Mouse (Mus musculus): ENCODE data around the gene Cyp2b19. TPM values are rescaled to one million over a fixed set of nuclear protein-coding genes. Genes with fewer than 3 reads are reported as not detected.

Cyp2b19 gene
- polyA plus RNA-seq (2015; fragmentation: Nextera tagmentation; extraction: Ambion mirVana) = not detected in 2 replicates

DNA sequence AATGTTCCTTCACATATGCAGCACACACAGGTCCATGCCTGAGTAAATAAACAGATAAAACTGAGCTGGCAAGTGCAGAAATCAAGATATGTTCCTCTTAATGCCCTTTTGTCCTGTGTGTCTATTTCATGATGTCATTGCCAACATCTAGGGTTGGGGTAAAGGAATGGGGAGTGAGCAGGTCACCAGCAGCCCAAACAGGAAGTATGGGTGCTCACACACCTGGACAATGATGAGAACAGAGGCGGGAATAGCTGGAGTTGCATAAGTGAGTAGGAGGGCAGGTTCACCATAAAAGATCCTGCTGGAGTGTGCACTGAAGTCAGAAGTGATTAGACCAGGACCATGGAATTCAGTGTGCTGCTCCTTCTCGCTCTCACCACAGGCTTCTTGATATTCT is at the start of gene Cyp2b19:
Gene Cyp2b19, plus strand, starts transcription at position 301 of the 400 bp plus-strand sequence.
- Histone ChIP-seq H3K4me3 (ENCODE audit: low read depth, low read length) (no peak within 1 kb of the TSS), H3K9me3 (ENCODE audit: control insufficient read depth) (no peaks in the 10 kb centered on the region), H3K4me2 (replicated peaks; ENCODE audit: low read depth) (no peak within 1 kb of the TSS), H3K9ac (ENCODE audit: low read depth, low read length) (no peak within 1 kb of the TSS), H3K27ac (ENCODE audit: low read depth, low read length) (no peak within 1 kb of the TSS), H3K4me1 (replicated peaks; ENCODE audit: control insufficient read depth, insufficient read depth, low read length) (no peaks in the 10 kb centered on the region), H3K27me3 (replicated peaks; ENCODE audit: control insufficient read depth, insufficient read depth, low read length) (no peaks in the 10 kb centered on the region), H3K36me3 (ENCODE audit: control insufficient read depth, insufficient read depth) (no peaks in the 10 kb centered on the region)
- WGBS = 77% methylated on average over 2 of the region's 2 CpGs
- no peak for TF ChIP-seq CTCF (IDR thresholded peaks at IDR 0.05; ENCODE audit: low read depth)
- ATAC-seq = no peak

- Histone ChIP-seq H3K27me3 (replicated peaks; ENCODE audit: control insufficient read depth, insufficient read depth, low read length) (no peaks in the 10 kb centered on the region), H3K4me3 (ENCODE audit: low read depth, low read length) (no peak overlapping the region), H3K27ac (ENCODE audit: low read depth, low read length) (no peak overlapping the region), H3K9me3 (ENCODE audit: control insufficient read depth) (no peaks in the 10 kb centered on the region), H3K9ac (ENCODE audit: low read depth, low read length) (no peak overlapping the region), H3K36me3 (ENCODE audit: control insufficient read depth, insufficient read depth) (no peaks in the 10 kb centered on the region), H3K4me2 (replicated peaks; ENCODE audit: low read depth) (no peak overlapping the region), H3K4me1 (replicated peaks; ENCODE audit: control insufficient read depth, insufficient read depth, low read length) (no peaks in the 10 kb centered on the region)
- ATAC-seq = no peak
- 74% methylated on average over 11 of the region's 11 CpGs for WGBS
- TF ChIP-seq CTCF (IDR thresholded peaks at IDR 0.05; ENCODE audit: low read depth) = no peak
Observed at GRCm38 (mm10) chr7:26711061-26711460, 45.9 kb upstream of the Cyp2b19 start.

DNA sequence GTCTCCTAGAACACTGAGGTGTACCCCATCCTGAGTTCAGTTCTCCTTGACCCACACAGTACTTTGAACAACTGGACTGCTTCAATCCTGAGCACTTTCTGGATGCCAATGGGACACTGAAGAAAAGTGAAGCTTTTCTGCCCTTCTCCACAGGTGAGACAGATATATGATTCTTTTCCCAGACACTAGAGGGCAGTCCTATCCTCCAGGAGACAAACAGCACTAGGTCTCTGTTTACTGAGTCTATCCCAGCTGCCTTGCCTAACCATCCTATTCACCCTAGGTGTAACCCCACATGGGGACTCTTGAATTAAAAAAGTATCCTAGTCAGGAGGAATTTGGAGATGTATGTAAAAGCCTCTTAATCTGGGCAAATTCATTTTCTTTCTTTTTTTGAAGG is 18.0 kb upstream of the Cyp2b19 start:
- Histone ChIP-seq H3K27ac (ENCODE audit: low read depth, low read length) (no peak overlapping the region), H3K36me3 (ENCODE audit: control insufficient read depth, insufficient read depth) (no peaks in the 10 kb centered on the region), H3K9ac (ENCODE audit: low read depth, low read length) (no peak overlapping the region), H3K4me2 (replicated peaks; ENCODE audit: low read depth) (no peak overlapping the region), H3K4me3 (ENCODE audit: low read depth, low read length) (no peak overlapping the region), H3K4me1 (replicated peaks; ENCODE audit: control insufficient read depth, insufficient read depth, low read length) (no peaks in the 10 kb centered on the region), H3K9me3 (ENCODE audit: control insufficient read depth) (no peaks in the 10 kb centered on the region), H3K27me3 (replicated peaks; ENCODE audit: control insufficient read depth, insufficient read depth, low read length) (no peaks in the 10 kb centered on the region)
- peak; percentile 41 for TF ChIP-seq CTCF (IDR thresholded peaks at IDR 0.05; ENCODE audit: low read depth)
- no peak for ATAC-seq

GRCm38 (mm10) chr7:26743948-26744347 is 13.0 kb upstream of the Cyp2b19 start:
- no peak for TF ChIP-seq CTCF (IDR thresholded peaks at IDR 0.05; ENCODE audit: low read depth)
- WGBS = 63% methylated on average over 4 of the region's 4 CpGs
- no peaks in the 10 kb centered on the region for H3K27me3 ChIP-seq (replicated peaks; ENCODE audit: control insufficient read depth, insufficient read depth, low read length)

GRCm38 (mm10) chr7:26745486-26745885 is 11.5 kb upstream of the Cyp2b19 start:
- Histone ChIP-seq H3K27ac (ENCODE audit: low read depth, low read length) (no peak overlapping the region), H3K9ac (ENCODE audit: low read depth, low read length) (no peak overlapping the region), H3K27me3 (replicated peaks; ENCODE audit: control insufficient read depth, insufficient read depth, low read length) (no peaks in the 10 kb centered on the region), H3K4me2 (replicated peaks; ENCODE audit: low read depth) (no peak overlapping the region), H3K4me1 (replicated peaks; ENCODE audit: control insufficient read depth, insufficient read depth, low read length) (no peaks in the 10 kb centered on the region), H3K9me3 (ENCODE audit: control insufficient read depth) (no peaks in the 10 kb centered on the region), H3K36me3 (ENCODE audit: control insufficient read depth, insufficient read depth) (no peaks in the 10 kb centered on the region), H3K4me3 (ENCODE audit: low read depth, low read length) (no peak overlapping the region)
- 58% methylated on average over 1 of the region's 1 CpGs for WGBS
- TF ChIP-seq CTCF (IDR thresholded peaks at IDR 0.05; ENCODE audit: low read depth) = no peak
- no peak for ATAC-seq

More at GRCm38 (mm10) chr7:26743948-26744347, 13.0 kb upstream of the Cyp2b19 start:
- Histone ChIP-seq H3K36me3 (ENCODE audit: control insufficient read depth, insufficient read depth) (no peaks in the 10 kb centered on the region), H3K27ac (ENCODE audit: low read depth, low read length) (no peak overlapping the region), H3K4me3 (ENCODE audit: low read depth, low read length) (no peak overlapping the region), H3K4me2 (replicated peaks; ENCODE audit: low read depth) (no peak overlapping the region), H3K4me1 (replicated peaks; ENCODE audit: control insufficient read depth, insufficient read depth, low read length) (no peaks in the 10 kb centered on the region), H3K9ac (ENCODE audit: low read depth, low read length) (no peak overlapping the region), H3K9me3 (ENCODE audit: control insufficient read depth) (no peaks in the 10 kb centered on the region)
- ATAC-seq = no peak

GRCm38 (mm10) chr7:26767084-26767483 is 10.1 kb downstream of the Cyp2b19 start:
- TF ChIP-seq CTCF (IDR thresholded peaks at IDR 0.05; ENCODE audit: low read depth) = peak; percentile 67
- H3K9me3 ChIP-seq (ENCODE audit: control insufficient read depth) = no peaks in the 10 kb centered on the region
- H3K4me3 ChIP-seq (ENCODE audit: low read depth, low read length) = no peak overlapping the region
- no peaks in the 10 kb centered on the region for H3K4me1 ChIP-seq (replicated peaks; ENCODE audit: control insufficient read depth, insufficient read depth, low read length)
- no peak overlapping the region for H3K27ac ChIP-seq (ENCODE audit: low read depth, low read length)
- no peak for ATAC-seq
- no peaks in the 10 kb centered on the region for H3K36me3 ChIP-seq (ENCODE audit: control insufficient read depth, insufficient read depth)
- WGBS = 60% methylated on average over 1 of the region's 1 CpGs
- H3K4me2 ChIP-seq (replicated peaks; ENCODE audit: low read depth) = no peak overlapping the region
- no peaks in the 10 kb centered on the region for H3K27me3 ChIP-seq (replicated peaks; ENCODE audit: control insufficient read depth, insufficient read depth, low read length)
- no peak overlapping the region for H3K9ac ChIP-seq (ENCODE audit: low read depth, low read length)

Measured in intestine, postnatal 0 days (tissue).